Mouse (Mus musculus): Measurements from ENCODE around the gene Fkbp15. TPM values are rescaled to one million over a fixed set of nuclear protein-coding genes. Genes with fewer than 3 reads are reported as not detected.

Fkbp15 gene
- polyA plus RNA-seq, 1 experiment from 2014 or later = 23.6 TPM

DNA sequence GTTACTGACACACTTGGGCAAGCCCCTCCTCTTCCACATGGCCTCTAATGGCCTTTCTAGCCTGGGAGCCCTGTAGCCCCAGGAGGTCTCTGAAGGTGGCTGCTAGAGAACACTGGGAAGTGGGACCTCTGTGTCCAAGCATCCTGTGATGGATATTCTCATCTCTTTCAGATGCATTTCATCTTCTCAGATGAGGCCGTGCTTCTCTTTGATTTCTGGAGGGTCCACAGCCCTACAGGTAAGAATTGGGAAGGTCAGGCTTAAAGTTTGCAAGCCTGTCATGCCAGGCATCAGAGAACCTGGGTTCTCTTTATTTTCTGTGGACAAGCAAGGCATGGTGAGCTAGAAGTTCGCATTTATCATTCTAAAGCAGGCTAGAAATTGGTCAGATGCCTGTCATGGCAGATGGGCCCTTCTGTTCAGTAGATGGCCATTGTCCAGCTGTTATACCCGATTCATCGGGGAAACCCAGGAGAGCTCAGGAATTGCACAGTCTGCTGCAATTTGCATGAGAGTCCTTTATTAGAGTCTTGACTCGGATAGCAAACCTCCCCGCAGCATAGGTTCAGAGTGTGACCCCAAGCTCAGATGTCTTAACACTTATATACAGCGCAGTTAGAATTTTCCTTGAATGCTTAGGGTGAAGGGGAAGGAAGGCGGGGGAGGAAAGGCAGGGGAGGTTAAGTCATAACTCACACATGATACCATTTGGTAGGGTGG lies 67.7 kb downstream of the Fkbp15 start:
- H3K4me2 ChIP-seq (replicated peaks; ENCODE audit: low read depth, low read length) = no peak overlapping the region
- no peaks in the 10 kb centered on the region for H3K9me3 ChIP-seq (ENCODE audit: low read length)
- no peak overlapping the region for H3K4me3 ChIP-seq (ENCODE audit: low read depth, low read length)
- H3K9ac ChIP-seq (replicated peaks; ENCODE audit: low read depth) = no peak overlapping the region
- peaks cover 10% of the 10 kb centered on the region for H3K36me3 ChIP-seq (ENCODE audit: insufficient read depth, low read length)
- no peak overlapping the region for H3K27ac ChIP-seq (ENCODE audit: low read length)
- no peak for TF ChIP-seq EP300 (IDR thresholded peaks at IDR 0.05)
- no peak for TF ChIP-seq CTCF (IDR thresholded peaks at IDR 0.05)
- ATAC-seq (no peak), DNase-seq (ENCODE audit: low spot score) (no peak)
- H3K4me1 ChIP-seq (ENCODE audit: insufficient read depth, low read depth, low read length) = peaks cover 2% of the 10 kb centered on the region; the same call in 1 of the 2 replicates
- 81% methylated on average over 8 of the region's 8 CpGs for WGBS
- no peaks in the 10 kb centered on the region for H3K27me3 ChIP-seq (replicated peaks; ENCODE audit: insufficient read depth, low read length)

DNA sequence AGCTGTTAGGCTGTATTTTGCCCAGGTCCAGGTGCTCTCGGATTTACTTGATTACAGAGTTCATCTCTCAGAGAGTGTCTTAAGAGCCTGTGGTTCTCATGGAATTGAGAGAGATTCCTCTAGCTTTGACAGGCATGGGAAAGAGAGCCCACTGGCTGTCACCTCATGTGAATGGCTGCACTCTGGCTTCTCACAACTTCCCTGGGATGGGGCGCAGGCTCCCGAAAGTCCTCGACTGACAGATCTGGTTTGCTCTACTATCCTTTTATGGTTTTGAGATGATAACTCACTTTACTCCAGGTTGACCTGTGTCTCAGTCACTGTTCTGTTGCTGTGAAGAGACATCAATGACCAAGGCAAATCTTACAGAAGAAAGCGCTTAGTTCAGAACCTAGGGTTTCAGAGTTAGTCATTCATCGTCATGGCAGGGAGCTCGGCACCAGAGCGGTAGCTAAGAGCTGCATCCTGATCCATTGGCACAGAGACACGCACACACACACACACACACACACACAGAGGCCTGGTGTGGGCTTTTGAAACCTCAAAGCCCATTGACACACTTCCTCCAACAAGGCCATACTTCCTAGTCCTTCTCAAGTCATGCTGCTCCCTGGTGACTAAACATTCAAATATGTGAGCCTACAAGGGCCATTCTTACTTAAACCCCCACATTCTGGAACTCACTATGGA lies 69.4 kb downstream of the Fkbp15 start:
- Histone ChIP-seq H3K27ac (ENCODE audit: low read length) (no peak overlapping the region), H3K9ac (replicated peaks; ENCODE audit: low read depth) (no peak overlapping the region), H3K4me3 (ENCODE audit: low read depth, low read length) (no peak overlapping the region), H3K4me1 (ENCODE audit: insufficient read depth, low read depth, low read length) (peaks cover 6% of the 10 kb centered on the region; the same call in 1 of the 2 replicates), H3K4me2 (replicated peaks; ENCODE audit: low read depth, low read length) (no peak overlapping the region), H3K9me3 (ENCODE audit: low read length) (no peaks in the 10 kb centered on the region), H3K36me3 (ENCODE audit: insufficient read depth, low read length) (no peaks in the 10 kb centered on the region; the same call in none of the 2 replicates), H3K27me3 (replicated peaks; ENCODE audit: insufficient read depth, low read length) (no peaks in the 10 kb centered on the region)
- no peak for ATAC-seq
- 86% methylated on average over 9 of the region's 9 CpGs for WGBS
- DNase-seq (ENCODE audit: low spot score) = no peak
- no peak for TF ChIP-seq EP300 (IDR thresholded peaks at IDR 0.05)
- no peak for TF ChIP-seq CTCF (IDR thresholded peaks at IDR 0.05)

DNA sequence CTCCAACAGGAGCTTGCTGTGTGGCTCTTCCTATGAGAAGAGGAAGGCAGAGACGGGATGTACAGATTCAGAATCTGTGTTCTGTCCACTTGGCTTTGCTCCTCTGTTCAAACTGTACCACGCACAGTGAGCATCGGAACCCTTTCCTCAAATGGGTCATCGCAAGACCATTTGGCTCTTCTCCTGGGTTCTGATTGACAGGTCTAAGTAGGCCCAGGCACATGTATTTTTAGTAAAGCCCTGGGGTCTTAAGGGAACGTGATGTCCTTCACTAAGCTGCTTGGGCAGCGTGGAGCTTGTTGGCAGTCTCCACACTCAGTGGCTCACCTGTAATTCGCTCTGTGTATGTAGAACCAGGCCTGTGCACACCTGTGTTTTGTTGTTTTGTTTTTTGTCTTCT lies 71.1 kb downstream of the Fkbp15 start:
- Histone ChIP-seq H3K9me3 (ENCODE audit: low read length) (no peaks in the 10 kb centered on the region), H3K4me1 (ENCODE audit: insufficient read depth, low read depth, low read length) (peaks cover 6% of the 10 kb centered on the region; the same call in 1 of the 2 replicates), H3K27ac (ENCODE audit: low read length) (no peak overlapping the region), H3K9ac (replicated peaks; ENCODE audit: low read depth) (no peak overlapping the region), H3K27me3 (replicated peaks; ENCODE audit: insufficient read depth, low read length) (no peaks in the 10 kb centered on the region), H3K36me3 (ENCODE audit: insufficient read depth, low read length) (no peaks in the 10 kb centered on the region; the same call in none of the 2 replicates), H3K4me3 (ENCODE audit: low read depth, low read length) (no peak overlapping the region), H3K4me2 (replicated peaks; ENCODE audit: low read depth, low read length) (no peak overlapping the region)
- TF ChIP-seq CTCF (IDR thresholded peaks at IDR 0.05) (no peak), EP300 (IDR thresholded peaks at IDR 0.05) (no peak)
- 88% methylated on average over 7 of the region's 7 CpGs for WGBS
- ATAC-seq (no peak), DNase-seq (ENCODE audit: low spot score) (no peak)

DNA sequence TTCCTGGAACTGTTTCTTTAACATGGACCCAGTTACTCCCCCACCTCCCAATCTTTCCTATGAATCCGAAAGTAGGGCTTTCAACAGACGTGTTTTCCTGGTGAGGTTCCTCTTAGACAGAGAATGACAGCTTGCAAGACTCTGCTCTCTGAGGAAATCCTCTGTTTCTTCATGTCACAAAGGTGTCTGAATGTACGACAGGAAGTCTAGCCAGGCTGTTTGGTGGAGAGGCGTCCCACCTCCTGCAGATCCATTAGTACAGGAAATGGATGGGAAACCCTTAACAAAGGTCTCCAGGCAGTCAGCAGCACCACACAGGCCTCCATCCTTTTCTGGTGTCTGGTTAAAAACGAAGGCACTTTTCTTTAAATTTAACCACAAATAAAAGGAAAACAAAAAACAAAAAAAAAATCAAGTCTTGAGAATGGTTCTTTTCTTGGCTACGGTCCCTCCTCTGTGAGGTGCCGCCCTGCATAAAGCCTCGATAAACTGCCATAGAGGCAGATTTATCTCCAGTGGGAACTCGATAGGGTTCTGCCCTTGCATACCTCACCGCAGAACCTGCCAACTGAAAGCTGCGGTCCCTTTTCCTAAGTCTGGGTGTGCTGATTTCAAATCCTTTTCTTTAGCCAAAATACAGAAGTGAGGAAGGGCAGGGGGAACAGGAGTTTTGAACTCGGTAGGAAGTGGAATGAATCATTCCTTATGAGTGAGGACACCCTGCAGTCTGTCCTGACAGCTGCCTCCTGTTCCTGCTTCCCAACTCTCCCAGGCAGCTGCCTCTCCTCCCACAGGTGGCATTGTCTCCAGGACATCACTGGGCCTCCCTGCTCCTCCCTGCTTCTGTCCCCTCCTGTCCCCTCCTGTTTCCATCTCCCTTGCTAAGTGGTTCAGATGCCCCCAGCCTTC lies 73.1 kb downstream of the Fkbp15 start:
- ATAC-seq (peak; percentile 54), DNase-seq (ENCODE audit: low spot score) (peak; percentile 84)
- no peaks in the 10 kb centered on the region for H3K9me3 ChIP-seq (ENCODE audit: low read length)
- H3K4me1 ChIP-seq (ENCODE audit: insufficient read depth, low read depth, low read length) = peaks cover 6% of the 10 kb centered on the region; the same call in 1 of the 2 replicates
- H3K4me3 ChIP-seq (ENCODE audit: low read depth, low read length) = peak overlapping the region; percentile 77
- 5% methylated on average over 12 of the region's 12 CpGs for WGBS
- H3K27me3 ChIP-seq (replicated peaks; ENCODE audit: insufficient read depth, low read length) = no peaks in the 10 kb centered on the region
- H3K27ac ChIP-seq (ENCODE audit: low read length) = peak overlapping the region; percentile 93
- peak overlapping the region; percentile 82 for H3K4me2 ChIP-seq (replicated peaks; ENCODE audit: low read depth, low read length)
- no peaks in the 10 kb centered on the region for H3K36me3 ChIP-seq (ENCODE audit: insufficient read depth, low read length)
- TF ChIP-seq CTCF (IDR thresholded peaks at IDR 0.05) = no peak
- 0 out of 2 replicates have a peak, but pooled peaks have one; percentile 45 for TF ChIP-seq EP300 (IDR thresholded peaks at IDR 0.05)
- H3K9ac ChIP-seq (replicated peaks; ENCODE audit: low read depth) = peak overlapping the region; percentile 70

DNA sequence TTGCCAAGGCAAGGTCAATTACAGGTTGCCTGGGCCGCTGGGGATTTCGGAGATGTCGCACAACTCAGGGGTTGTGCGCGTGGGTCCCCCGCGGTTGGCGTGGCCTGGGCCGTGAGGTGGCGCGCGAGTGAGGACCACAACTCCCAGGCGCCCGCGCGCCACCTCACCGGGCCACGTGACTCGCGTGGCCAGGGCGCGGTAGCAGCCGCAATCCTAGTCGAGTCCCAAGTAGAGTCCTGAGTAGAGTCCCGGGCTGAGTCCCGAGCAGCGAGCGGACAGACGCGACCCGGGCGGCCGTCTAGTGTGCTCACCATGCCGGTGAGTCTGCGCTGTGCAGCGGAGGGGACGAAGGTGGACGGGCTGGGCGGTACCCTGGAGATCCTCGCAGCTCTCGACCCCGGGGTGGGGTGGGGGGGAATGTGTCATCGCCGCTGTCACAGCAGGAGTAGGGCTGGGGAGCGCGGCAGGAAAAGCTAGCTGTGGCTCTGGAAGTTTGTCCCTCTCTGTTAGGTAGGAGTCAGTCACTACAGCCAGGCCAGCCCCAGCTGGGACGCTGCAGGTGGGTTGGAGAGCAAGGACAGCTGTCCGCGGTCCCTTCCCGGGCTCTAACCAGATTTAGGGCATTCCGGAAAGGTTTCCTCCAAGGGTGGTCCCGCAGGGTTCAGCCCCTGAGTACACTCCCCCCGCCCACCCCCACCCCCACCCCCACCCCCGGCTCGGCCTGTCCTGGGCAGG lies 73.9 kb downstream of the Fkbp15 start:
- under 1% methylated on average over 52 of the region's 55 CpGs for WGBS

More for the DNA sequence above, 73.9 kb downstream of the Fkbp15 start:
- ATAC-seq (peak; percentile 94), DNase-seq (ENCODE audit: low spot score) (peak; percentile 85)
- Histone ChIP-seq H3K9me3 (ENCODE audit: low read length) (no peaks in the 10 kb centered on the region), H3K4me2 (replicated peaks; ENCODE audit: low read depth, low read length) (peak overlapping the region; percentile 82), H3K36me3 (ENCODE audit: insufficient read depth, low read length) (no peaks in the 10 kb centered on the region), H3K27me3 (replicated peaks; ENCODE audit: insufficient read depth, low read length) (no peaks in the 10 kb centered on the region), H3K27ac (ENCODE audit: low read length) (peak overlapping the region; percentile 93), H3K4me1 (ENCODE audit: insufficient read depth, low read depth, low read length) (peaks cover 6% of the 10 kb centered on the region; the same call in 1 of the 2 replicates), H3K9ac (replicated peaks; ENCODE audit: low read depth) (peak overlapping the region; percentile 70), H3K4me3 (ENCODE audit: low read depth, low read length) (peak overlapping the region; percentile 77)
- peak; percentile 46 for TF ChIP-seq CTCF (IDR thresholded peaks at IDR 0.05)
- no peak for TF ChIP-seq EP300 (IDR thresholded peaks at IDR 0.05)

Measured in lung, postnatal 0 days (tissue).